Mouse (Mus musculus) brain, embryonic 14.5 days (tissue): ENCODE results near the gene Olfr1418.

ENCODE experiments used
- CTCF ChIP-seq: fragments of 200-500 bp; IDR thresholded peaks from 2 replicates; pipeline ENCODE4 v1.5.1; 2012; ENCODE audit warnings: inconsistent platforms, mild to moderate bottlenecking, moderate library complexity, borderline replicate concordance; ENCODE audit not compliant: insufficient read depth, insufficient read length; ENCODE audit errors: extremely low read depth
- POLR2A ChIP-seq: fragments of 200-500 bp; IDR thresholded peaks from 2 replicates; pipeline ENCODE4 v1.6.1; 2012; ENCODE audit warnings: mild to moderate bottlenecking, inconsistent platforms, borderline replicate concordance; ENCODE audit not compliant: poor library complexity, insufficient read depth, insufficient read length, severe bottlenecking; ENCODE audit errors: extremely low read depth

GRCm38 (mm10) chr19:11816706-11817105 is 44.2 kb downstream of the Olfr1418 start:
- TF ChIP-seq CTCF (no peak), POLR2A (no peak)
